Mouse (Mus musculus): Measurements from ENCODE around the gene Dctn5. TPM values are rescaled to one million over a fixed set of nuclear protein-coding genes. Genes with fewer than 3 reads are reported as not detected.
A peak's percentile ranks its signal among the peaks of the same experiment; 100 is the strongest.

Gene Dctn5
- polyA plus RNA-seq, 1 experiment from 2014 or later = 85.7 TPM

GRCm38 (mm10) chr7:122135070-122135469 lies 2.2 kb downstream of the Dctn5 start:
- TF ChIP-seq CTCF (IDR thresholded peaks at IDR 0.05; ENCODE audit: low read depth) = peak; percentile 45; the same call in 1 of the 2 replicates
- 73% methylated on average over 10 of the region's 10 CpGs for WGBS
- Histone ChIP-seq H3K4me3 (replicated peaks; ENCODE audit: low read depth, low read length) (no peak overlapping the region), H3K27me3 (ENCODE audit: insufficient read depth, low read length) (no peaks in the 10 kb centered on the region), H3K9me3 (replicated peaks; ENCODE audit: low read length) (no peaks in the 10 kb centered on the region), H3K27ac (no peak overlapping the region), H3K4me2 (ENCODE audit: low read length) (no peak overlapping the region), H3K36me3 (ENCODE audit: insufficient read depth, low read length) (peaks cover 29% of the 10 kb centered on the region; the same call in 1 of the 2 replicates), H3K9ac (ENCODE audit: low read depth, low read length) (no peak overlapping the region), H3K4me1 (replicated peaks; ENCODE audit: insufficient read depth, low read length) (no peaks in the 10 kb centered on the region)
- ATAC-seq (replicated peaks; ENCODE audit: low FRiP score, low read depth) = no peak
- DNase-seq (ENCODE audit: low spot score) = peak; percentile 15

GRCm38 (mm10) chr7:122137071-122137470 lies 4.2 kb downstream of the Dctn5 start:
- no peak for TF ChIP-seq CTCF (IDR thresholded peaks at IDR 0.05; ENCODE audit: low read depth)
- no peak overlapping the region for H3K27ac ChIP-seq
- ATAC-seq (replicated peaks; ENCODE audit: low FRiP score, low read depth) = no peak
- H3K27me3 ChIP-seq (ENCODE audit: insufficient read depth, low read length) = no peaks in the 10 kb centered on the region
- peaks cover 45% of the 10 kb centered on the region for H3K36me3 ChIP-seq (ENCODE audit: insufficient read depth, low read length)
- DNase-seq (ENCODE audit: low spot score) = no peak
- H3K9ac ChIP-seq (ENCODE audit: low read depth, low read length) = no peak overlapping the region
- no peak overlapping the region for H3K4me2 ChIP-seq (ENCODE audit: low read length)
- H3K4me3 ChIP-seq (replicated peaks; ENCODE audit: low read depth, low read length) = no peak overlapping the region
- no peaks in the 10 kb centered on the region for H3K4me1 ChIP-seq (replicated peaks; ENCODE audit: insufficient read depth, low read length)
- H3K9me3 ChIP-seq (replicated peaks; ENCODE audit: low read length) = no peaks in the 10 kb centered on the region

- Histone ChIP-seq H3K4me3 (replicated peaks; ENCODE audit: low read depth, low read length) (no peak overlapping the region), H3K36me3 (ENCODE audit: insufficient read depth, low read length) (peaks cover 52% of the 10 kb centered on the region), H3K4me2 (ENCODE audit: low read length) (no peak overlapping the region), H3K9ac (ENCODE audit: low read depth, low read length) (no peak overlapping the region), H3K9me3 (replicated peaks; ENCODE audit: low read length) (no peaks in the 10 kb centered on the region), H3K4me1 (replicated peaks; ENCODE audit: insufficient read depth, low read length) (no peaks in the 10 kb centered on the region), H3K27me3 (ENCODE audit: insufficient read depth, low read length) (no peaks in the 10 kb centered on the region), H3K27ac (no peak overlapping the region)
- DNase-seq (ENCODE audit: low spot score) = no peak
- ATAC-seq (replicated peaks; ENCODE audit: low FRiP score, low read depth) = no peak
- no peak for TF ChIP-seq CTCF (IDR thresholded peaks at IDR 0.05; ENCODE audit: low read depth)
- WGBS = 84% methylated on average over 5 of the region's 5 CpGs
Measured at GRCm38 (mm10) chr7:122138190-122138589, 5.3 kb downstream of the Dctn5 start.

GRCm38 (mm10) chr7:122140991-122141390 lies 8.2 kb downstream of the Dctn5 start:
- DNase-seq (ENCODE audit: low spot score) = no peak
- Histone ChIP-seq H3K4me1 (replicated peaks; ENCODE audit: insufficient read depth, low read length) (no peaks in the 10 kb centered on the region), H3K27ac (no peak overlapping the region), H3K4me2 (ENCODE audit: low read length) (no peak overlapping the region), H3K36me3 (ENCODE audit: insufficient read depth, low read length) (peaks cover 64% of the 10 kb centered on the region), H3K9ac (ENCODE audit: low read depth, low read length) (no peak overlapping the region), H3K9me3 (replicated peaks; ENCODE audit: low read length) (no peaks in the 10 kb centered on the region), H3K4me3 (replicated peaks; ENCODE audit: low read depth, low read length) (no peak overlapping the region), H3K27me3 (ENCODE audit: insufficient read depth, low read length) (no peaks in the 10 kb centered on the region)
- TF ChIP-seq CTCF (IDR thresholded peaks at IDR 0.05; ENCODE audit: low read depth) = no peak
- no peak for ATAC-seq (replicated peaks; ENCODE audit: low FRiP score, low read depth)

GRCm38 (mm10) chr7:122152473-122152872 lies 19.6 kb downstream of the Dctn5 start:
- WGBS = 86% methylated on average over 4 of the region's 4 CpGs
- H3K27ac ChIP-seq = no peak overlapping the region
- DNase-seq (ENCODE audit: low spot score) = no peak
- no peak overlapping the region for H3K4me2 ChIP-seq (ENCODE audit: low read length)
- no peaks in the 10 kb centered on the region for H3K9me3 ChIP-seq (replicated peaks; ENCODE audit: low read length)
- H3K4me3 ChIP-seq (replicated peaks; ENCODE audit: low read depth, low read length) = no peak overlapping the region
- no peaks in the 10 kb centered on the region for H3K27me3 ChIP-seq (ENCODE audit: insufficient read depth, low read length)
- ATAC-seq (replicated peaks; ENCODE audit: low FRiP score, low read depth) = no peak
- no peaks in the 10 kb centered on the region for H3K4me1 ChIP-seq (replicated peaks; ENCODE audit: insufficient read depth, low read length)
- peaks cover 15% of the 10 kb centered on the region; the same call in 1 of the 2 replicates for H3K36me3 ChIP-seq (ENCODE audit: insufficient read depth, low read length)
- no peak overlapping the region for H3K9ac ChIP-seq (ENCODE audit: low read depth, low read length)
- TF ChIP-seq CTCF (IDR thresholded peaks at IDR 0.05; ENCODE audit: low read depth) = no peak

GRCm38 (mm10) chr7:122158488-122158887 lies 25.6 kb downstream of the Dctn5 start:
- peak overlapping the region; percentile 80 for H3K27ac ChIP-seq
- H3K4me2 ChIP-seq (ENCODE audit: low read length) = peak overlapping the region; percentile 91
- peak overlapping the region; percentile 68 for H3K9ac ChIP-seq (ENCODE audit: low read depth, low read length)
- DNase-seq (ENCODE audit: low spot score) = no peak
- TF ChIP-seq CTCF (IDR thresholded peaks at IDR 0.05; ENCODE audit: low read depth) = no peak
- H3K9me3 ChIP-seq (replicated peaks; ENCODE audit: low read length) = no peaks in the 10 kb centered on the region
- 3% methylated on average over 13 of the region's 13 CpGs for WGBS
- H3K27me3 ChIP-seq (ENCODE audit: insufficient read depth, low read length) = no peaks in the 10 kb centered on the region
- peaks cover 3% of the 10 kb centered on the region; the same call in 1 of the 2 replicates for H3K36me3 ChIP-seq (ENCODE audit: insufficient read depth, low read length)
- peak; percentile 27; the same call in 1 of the 2 replicates for ATAC-seq (replicated peaks; ENCODE audit: low FRiP score, low read depth)
- 0 out of 2 replicates have a peak, but pooled peaks cover 14% of the 10 kb centered on the region for H3K4me1 ChIP-seq (replicated peaks; ENCODE audit: insufficient read depth, low read length)
- H3K4me3 ChIP-seq (replicated peaks; ENCODE audit: low read depth, low read length) = peak overlapping the region; percentile 65
